Mouse (Mus musculus): ENCODE data around the gene Tyw5. TPM values are rescaled to one million over a fixed set of nuclear protein-coding genes. Genes with fewer than 3 reads are reported as not detected.

Tyw5 gene
- polyA plus RNA-seq, 1 experiment from 2014 or later = 31.5 TPM

GRCm38 (mm10) chr1:57390993-57391790, 15.7 kb downstream of the Tyw5 start:
- ATAC-seq = no peak
- DNase-seq (ENCODE audit: low read depth, low spot score) = no peak
- in situ Hi-C loops (cut with MboI; ENCODE audit: low pct_unique_long_range_greater_than_20kb) = loop anchor here (25.0 kb wide), 1 partner anchor 1979 kb away; the partner anchor contains the start of gene Plcl1
- CTCF ChIA-PET = no interaction called here
- H3K27me3 ChIP-seq = no peaks in the 10 kb centered on the region
- TF ChIP-seq CTCF (IDR thresholded peaks at IDR 0.05) = no peak
- POLR2A ChIA-PET = no interaction called here

GRCm38 (mm10) chr1:57388402-57389155, 18.3 kb downstream of the Tyw5 start:
- ChIA-PET POLR2A (no interaction called here), CTCF (interaction anchor here (1.2 to 1.5 kb wide), 4 partner anchors 8 to 12 kb away, joined by 3 to 5 read pairs (median 3); no protein-coding TSS in a partner anchor)
- ATAC-seq = no peak
- in situ Hi-C loops (cut with MboI; ENCODE audit: low pct_unique_long_range_greater_than_20kb) = loop anchor here (25.0 kb wide), 1 partner anchor 1976 kb away; the partner anchor contains the start of gene Plcl1
- TF ChIP-seq CTCF (IDR thresholded peaks at IDR 0.05) = no peak
- no peak for DNase-seq (ENCODE audit: low read depth, low spot score)
- H3K27me3 ChIP-seq = no peaks in the 10 kb centered on the region

- in situ Hi-C loops (cut with MboI; ENCODE audit: low pct_unique_long_range_greater_than_20kb) = loop anchor here (25.0 kb wide), 1 partner anchor 1976 kb away; the partner anchor contains the start of gene Plcl1
- H3K27me3 ChIP-seq = no peaks in the 10 kb centered on the region
- ATAC-seq (no peak), DNase-seq (ENCODE audit: low read depth, low spot score) (no peak)
- ChIA-PET CTCF (interaction anchor here (1.4 to 1.5 kb wide), 2 partner anchors 9 to 12 kb away, joined by 3 to 5 read pairs; no protein-coding TSS in a partner anchor), POLR2A (no interaction called here)
- no peak for TF ChIP-seq CTCF (IDR thresholded peaks at IDR 0.05)
These were observed 19.0 kb downstream of the Tyw5 start for GRCm38 (mm10) chr1:57387876-57388275.

GRCm38 (mm10) chr1:57386519-57386918, 20.4 kb downstream of the Tyw5 start:
- peak; percentile 82 for ATAC-seq
- TF ChIP-seq CTCF (IDR thresholded peaks at IDR 0.05) = no peak
- H3K27me3 ChIP-seq = no peaks in the 10 kb centered on the region
- no peak for DNase-seq (ENCODE audit: low read depth, low spot score)
- in situ Hi-C loops (cut with MboI; ENCODE audit: low pct_unique_long_range_greater_than_20kb) = loop anchor here (25.0 kb wide), 1 partner anchor 1974 kb away; the partner anchor contains the start of gene Plcl1
- ChIA-PET CTCF (interaction anchor here (0.8 to 1.3 kb wide), 3 partner anchors 8 to 47 kb away, joined by 3 to 4 read pairs (median 3); no protein-coding TSS in a partner anchor), POLR2A (no interaction called here)

- CTCF ChIA-PET = interaction anchor here (0.6 to 1.8 kb wide), 4 partner anchors 10 to 17 kb away, joined by 3 to 7 read pairs (median 4); no protein-coding TSS in a partner anchor
These were observed 29.2 kb downstream of the Tyw5 start, which contains the start of gene 1700066M21Rik for GRCm38 (mm10) chr1:57377376-57378341. Gene 1700066M21Rik, plus strand, starts transcription at chr1:57377620.

GRCm38 (mm10) chr1:57376806-57377205, 30.1 kb downstream of the Tyw5 start:
- CTCF ChIA-PET = interaction anchor here (0.7 to 1.8 kb wide), 4 partner anchors 9 to 17 kb away, joined by 3 to 7 read pairs (median 4); no protein-coding TSS in a partner anchor
- H3K27me3 ChIP-seq = no peaks in the 10 kb centered on the region
- in situ Hi-C loops (cut with MboI; ENCODE audit: low pct_unique_long_range_greater_than_20kb) = loop anchor here (25.0 kb wide), 1 partner anchor 1965 kb away; the partner anchor contains the start of gene Plcl1
- POLR2A ChIA-PET = no interaction called here
- no peak for TF ChIP-seq CTCF (IDR thresholded peaks at IDR 0.05)
- no peak for ATAC-seq
- DNase-seq (ENCODE audit: low read depth, low spot score) = no peak

More at GRCm38 (mm10) chr1:57377376-57378341, 29.2 kb downstream of the Tyw5 start, which contains the start of gene 1700066M21Rik:
- TF ChIP-seq CTCF (IDR thresholded peaks at IDR 0.05) = no peak
- no peaks in the 10 kb centered on the region for H3K27me3 ChIP-seq
- ATAC-seq = peak; percentile 97
- POLR2A ChIA-PET = no interaction called here
- in situ Hi-C loops (cut with MboI; ENCODE audit: low pct_unique_long_range_greater_than_20kb) = loop anchor here (25.0 kb wide), 1 partner anchor 1965 kb away; the partner anchor contains the start of gene Plcl1
- peak; percentile 25 for DNase-seq (ENCODE audit: low read depth, low spot score)

GRCm38 (mm10) chr1:57375276-57375675, 31.6 kb downstream of the Tyw5 start:
- DNase-seq (ENCODE audit: low read depth, low spot score) = no peak
- ChIA-PET POLR2A (interaction anchor here (0.5 kb wide), 1 partner anchor 70 kb away, joined by 5 read pairs; no protein-coding TSS in a partner anchor), CTCF (no interaction called here)
- no peaks in the 10 kb centered on the region for H3K27me3 ChIP-seq
- no peak for TF ChIP-seq CTCF (IDR thresholded peaks at IDR 0.05)
- in situ Hi-C loops (cut with MboI; ENCODE audit: low pct_unique_long_range_greater_than_20kb) = loop anchor here (25.0 kb wide), 1 partner anchor 1963 kb away; the partner anchor contains the start of gene Plcl1
- ATAC-seq = no peak

GRCm38 (mm10) chr1:57370451-57370850, 36.5 kb downstream of the Tyw5 start:
- no peak for DNase-seq (ENCODE audit: low read depth, low spot score)
- CTCF ChIA-PET = no interaction called here

GRCm38 (mm10) chr1:57369111-57369510, 37.8 kb downstream of the Tyw5 start:
- ChIA-PET POLR2A (no interaction called here), CTCF (no interaction called here)
- DNase-seq (ENCODE audit: low read depth, low spot score) (no peak), ATAC-seq (no peak)
- no peaks in the 10 kb centered on the region for H3K27me3 ChIP-seq
- no peak for TF ChIP-seq CTCF (IDR thresholded peaks at IDR 0.05)
- in situ Hi-C loops (cut with MboI; ENCODE audit: low pct_unique_long_range_greater_than_20kb) = no loop called here

More at GRCm38 (mm10) chr1:57370451-57370850, 36.5 kb downstream of the Tyw5 start:
- no peak for ATAC-seq
- no peaks in the 10 kb centered on the region for H3K27me3 ChIP-seq
- in situ Hi-C loops (cut with MboI; ENCODE audit: low pct_unique_long_range_greater_than_20kb) = no loop called here
- no peak for TF ChIP-seq CTCF (IDR thresholded peaks at IDR 0.05)
- POLR2A ChIA-PET = no interaction called here

All from Patski (cell line).